Mouse (Mus musculus) neural tube, embryonic 14.5 days (tissue): Measurements from ENCODE around the gene Apobec3. TPM values are rescaled to one million over a fixed set of nuclear protein-coding genes. Genes with fewer than 3 reads are reported as not detected.

Experiments used
- ATAC-seq: fragments of 200-750 bp; cut with Nextera tagmentation; 2 replicates; pipeline ENCODE4 v1.8.0; 2017; ENCODE audit warnings: low read depth, mild to moderate bottlenecking, moderate TSS enrichment, moderate library complexity
- H3K27ac ChIP-seq: fragments of 300-500 bp; sonication (generic); 2 replicates; pipeline ENCODE4 v1.5.1; 2014; ENCODE audit warnings: low read depth, mild to moderate bottlenecking, control low read depth, low read length, moderate library complexity, mixed read lengths
- H3K27me3 ChIP-seq: fragments of 300-500 bp; sonication (generic); 2 replicates; pipeline ENCODE4 v1.6.1; 2014; ENCODE audit warnings: low read length; ENCODE audit not compliant: control insufficient read depth, insufficient read depth
- H3K36me3 ChIP-seq: fragments of 300-500 bp; sonication (generic); 2 replicates; pipeline ENCODE4 v1.6.1; 2014; ENCODE audit warnings: low read length, mixed read lengths; ENCODE audit not compliant: control insufficient read depth, insufficient read depth
- H3K4me1 ChIP-seq: fragments of 300-500 bp; sonication (generic); 2 replicates; pipeline ENCODE4 v1.6.1; 2014; ENCODE audit warnings: low read length; ENCODE audit not compliant: control insufficient read depth, insufficient read depth
- H3K4me2 ChIP-seq: fragments of 300-500 bp; sonication (generic); 2 replicates; pipeline ENCODE4 v1.6.1; 2014; ENCODE audit warnings: mild to moderate bottlenecking, low read depth, low read length, control low read depth
- H3K4me3 ChIP-seq: fragments of 300-500 bp; sonication (generic); 2 replicates; pipeline ENCODE4 v1.5.1; 2014; ENCODE audit warnings: low read depth, low read length, control low read depth, mixed read lengths
- H3K9ac ChIP-seq: fragments of 300-500 bp; sonication (generic); replicated peaks from 2 replicates; pipeline ENCODE4 v1.6.1; 2014; ENCODE audit warnings: low read depth, mild to moderate bottlenecking, control low read depth, low read length, mixed read lengths
- H3K9me3 ChIP-seq: fragments of 300-500 bp; sonication (generic); 2 replicates; pipeline ENCODE4 v1.6.1; 2016; ENCODE audit warnings: low read length; ENCODE audit not compliant: control insufficient read depth
- WGBS: fragments of 180-500 bp; shearing (Covaris S2); extraction: QIAGEN DNeasy Blood & Tissue Kit; methylation state at CpG from one replicate; pipeline ENCODE4 v1.1.7; 2014; 5-methylcytosine and 5-hydroxymethylcytosine counted together
- polyA plus RNA-seq: library from polyadenylated mRNA; unstranded; fragments of >200 nt; fragmentation: Nextera tagmentation; extraction: Ambion mirVana; gene quantifications from 2 replicates; pipeline ENCODE4 v1.2.1, GENCODE M21; 2014

Apobec3 gene
- 2.3 and 6.0 TPM in 2 replicates for polyA plus RNA-seq

GRCm38 (mm10) chr15:79891436-79892212 is at the start of gene Apobec3:
Gene Apobec3 (plus strand): TSS chr15:79891659.
- Histone ChIP-seq H3K4me3 (peak within 1 kb of the TSS; percentile 16), H3K36me3 (no peaks in the 10 kb centered on the region)
- ATAC-seq, result no peak

GRCm38 (mm10) chr15:79842985-79843384 is 48.5 kb upstream of the Apobec3 start:
- H3K27me3 ChIP-seq, result no peaks in the 10 kb centered on the region
- H3K27ac ChIP-seq, result no peak overlapping the region
- no peak overlapping the region for H3K4me3 ChIP-seq
- no peaks in the 10 kb centered on the region for H3K36me3 ChIP-seq
- H3K4me1 ChIP-seq, result no peaks in the 10 kb centered on the region
- ATAC-seq, result no peak
- no peak overlapping the region for H3K9ac ChIP-seq
- H3K4me2 ChIP-seq, result no peak overlapping the region
- H3K9me3 ChIP-seq, result no peaks in the 10 kb centered on the region
- WGBS, result 84% methylated on average over 3 of the region's 3 CpGs

More at GRCm38 (mm10) chr15:79891436-79892212, at the start of gene Apobec3:
- Histone ChIP-seq H3K9ac (no peak within 1 kb of the TSS), H3K4me2 (peak within 1 kb of the TSS; percentile 42; the same call in 1 of the 2 replicates), H3K9me3 (no peaks in the 10 kb centered on the region), H3K27ac (no peak within 1 kb of the TSS), H3K27me3 (no peaks in the 10 kb centered on the region), H3K4me1 (0 out of 2 replicates have a peak, but pooled peaks cover 2% of the 10 kb centered on the region)
- 3% methylated on average over 20 of the region's 20 CpGs for WGBS

- no peaks in the 10 kb centered on the region for H3K4me1 ChIP-seq
- ATAC-seq, result no peak
- no peaks in the 10 kb centered on the region for H3K9me3 ChIP-seq
- no peak overlapping the region for H3K27ac ChIP-seq
- H3K36me3 ChIP-seq, result no peaks in the 10 kb centered on the region
- H3K27me3 ChIP-seq, result no peaks in the 10 kb centered on the region
- H3K4me2 ChIP-seq, result no peak overlapping the region
- no peak overlapping the region for H3K9ac ChIP-seq
- 32% methylated on average over 4 of the region's 4 CpGs for WGBS
- no peak overlapping the region for H3K4me3 ChIP-seq
Measured at GRCm38 (mm10) chr15:79845986-79846385, 45.5 kb upstream of the Apobec3 start.

GRCm38 (mm10) chr15:79847100-79847499 is 44.4 kb upstream of the Apobec3 start:
- 24% methylated on average over 5 of the region's 5 CpGs for WGBS
- H3K27ac ChIP-seq, result no peak overlapping the region

DNA sequence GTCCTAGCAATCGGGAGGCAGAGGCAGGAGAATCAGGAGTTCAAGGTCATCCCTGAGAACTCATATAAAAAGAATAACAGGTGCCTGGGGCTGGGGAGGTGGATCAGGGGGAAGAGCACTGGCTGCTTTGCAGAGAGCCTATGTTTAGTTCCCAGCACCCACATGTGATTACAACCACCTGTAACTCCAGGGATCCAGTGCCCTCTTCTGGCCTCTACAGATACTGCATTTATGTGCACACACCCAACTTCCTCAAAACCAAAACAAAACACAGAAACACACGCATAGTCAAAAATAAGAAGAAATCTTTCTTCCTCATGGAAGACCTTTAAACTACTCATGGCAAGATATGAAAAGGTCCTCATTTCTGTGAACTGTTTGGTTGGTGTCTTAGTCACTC is 41.3 kb upstream of the Apobec3 start:
- WGBS, result 100% methylated on average over 2 of the region's 2 CpGs
- Histone ChIP-seq H3K4me3 (no peak overlapping the region), H3K9ac (no peak overlapping the region), H3K27me3 (no peaks in the 10 kb centered on the region), H3K36me3 (no peaks in the 10 kb centered on the region), H3K27ac (no peak overlapping the region), H3K4me1 (no peaks in the 10 kb centered on the region), H3K9me3 (no peaks in the 10 kb centered on the region), H3K4me2 (no peak overlapping the region)
- no peak for ATAC-seq

More at GRCm38 (mm10) chr15:79847100-79847499, 44.4 kb upstream of the Apobec3 start:
- no peak overlapping the region for H3K4me3 ChIP-seq
- no peaks in the 10 kb centered on the region for H3K9me3 ChIP-seq
- no peaks in the 10 kb centered on the region for H3K4me1 ChIP-seq
- no peaks in the 10 kb centered on the region for H3K36me3 ChIP-seq
- H3K4me2 ChIP-seq, result no peak overlapping the region
- no peak for ATAC-seq
- H3K9ac ChIP-seq, result no peak overlapping the region
- no peaks in the 10 kb centered on the region for H3K27me3 ChIP-seq

GRCm38 (mm10) chr15:79858979-79859378 is 32.5 kb upstream of the Apobec3 start:
- 90% methylated on average over 5 of the region's 5 CpGs for WGBS
- H3K27me3 ChIP-seq, result no peaks in the 10 kb centered on the region
- no peak for ATAC-seq

GRCm38 (mm10) chr15:79859821-79860220 is 31.6 kb upstream of the Apobec3 start:
- Histone ChIP-seq H3K4me3 (no peak overlapping the region), H3K27ac (no peak overlapping the region), H3K4me2 (no peak overlapping the region), H3K4me1 (no peaks in the 10 kb centered on the region), H3K9ac (no peak overlapping the region), H3K36me3 (no peaks in the 10 kb centered on the region), H3K9me3 (no peaks in the 10 kb centered on the region), H3K27me3 (no peaks in the 10 kb centered on the region)
- 91% methylated on average over 9 of the region's 9 CpGs for WGBS
- no peak for ATAC-seq

More at GRCm38 (mm10) chr15:79858979-79859378, 32.5 kb upstream of the Apobec3 start:
- no peak overlapping the region for H3K9ac ChIP-seq
- no peaks in the 10 kb centered on the region for H3K9me3 ChIP-seq
- H3K4me3 ChIP-seq, result no peak overlapping the region
- no peaks in the 10 kb centered on the region for H3K4me1 ChIP-seq
- H3K36me3 ChIP-seq, result no peaks in the 10 kb centered on the region
- H3K27ac ChIP-seq, result no peak overlapping the region
- H3K4me2 ChIP-seq, result no peak overlapping the region

GRCm38 (mm10) chr15:79867260-79868002 is 24.0 kb upstream of the Apobec3 start:
- Histone ChIP-seq H3K9me3 (no peaks in the 10 kb centered on the region), H3K27ac (no peak overlapping the region), H3K4me1 (no peaks in the 10 kb centered on the region), H3K36me3 (no peaks in the 10 kb centered on the region), H3K4me2 (no peak overlapping the region), H3K27me3 (no peaks in the 10 kb centered on the region), H3K9ac (no peak overlapping the region), H3K4me3 (no peak overlapping the region)
- WGBS, result 87% methylated on average over 3 of the region's 3 CpGs
- no peak for ATAC-seq

- no peak for ATAC-seq
- Histone ChIP-seq H3K27ac (no peak overlapping the region), H3K4me1 (no peaks in the 10 kb centered on the region), H3K27me3 (no peaks in the 10 kb centered on the region), H3K36me3 (no peaks in the 10 kb centered on the region), H3K9ac (no peak overlapping the region), H3K4me3 (no peak overlapping the region), H3K9me3 (no peaks in the 10 kb centered on the region), H3K4me2 (no peak overlapping the region)
- WGBS, result 95% methylated on average over 8 of the region's 8 CpGs
Measured at GRCm38 (mm10) chr15:79873545-79873944, 17.9 kb upstream of the Apobec3 start.
